Mouse (Mus musculus) kidney, postnatal 4 days (tissue): ENCODE results near the gene Uaca.

ENCODE experiments used
- DNase-seq, 2 experiments: peaks; one replicate each; pipeline ENCODE4 v3.0.0; 2021; ENCODE audit warnings: mixed read lengths in 2 of 2

The Uaca gene

DNA sequence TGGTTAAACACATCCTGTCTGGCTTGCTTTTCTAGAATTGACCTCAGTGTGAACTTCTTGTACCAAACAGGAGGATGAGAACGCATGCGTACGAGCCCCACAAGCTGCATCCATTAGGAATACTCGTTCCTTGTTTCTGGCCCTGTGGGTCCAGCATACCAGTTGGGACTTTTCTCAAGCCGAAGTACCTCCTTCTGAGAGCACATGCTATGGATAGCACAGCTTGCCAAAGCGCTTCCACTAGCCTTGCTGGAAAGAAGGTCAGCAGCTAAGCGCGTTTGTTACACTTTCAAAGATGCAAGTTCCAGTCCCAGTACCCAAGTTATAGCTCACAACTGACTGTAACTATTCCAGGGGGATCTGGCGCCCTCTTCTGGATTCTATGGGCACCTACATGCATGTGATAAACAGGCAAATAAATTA, 93.1 kb downstream of the Uaca start:
- DNase-seq, result peak; percentile 64 to 77

DNA sequence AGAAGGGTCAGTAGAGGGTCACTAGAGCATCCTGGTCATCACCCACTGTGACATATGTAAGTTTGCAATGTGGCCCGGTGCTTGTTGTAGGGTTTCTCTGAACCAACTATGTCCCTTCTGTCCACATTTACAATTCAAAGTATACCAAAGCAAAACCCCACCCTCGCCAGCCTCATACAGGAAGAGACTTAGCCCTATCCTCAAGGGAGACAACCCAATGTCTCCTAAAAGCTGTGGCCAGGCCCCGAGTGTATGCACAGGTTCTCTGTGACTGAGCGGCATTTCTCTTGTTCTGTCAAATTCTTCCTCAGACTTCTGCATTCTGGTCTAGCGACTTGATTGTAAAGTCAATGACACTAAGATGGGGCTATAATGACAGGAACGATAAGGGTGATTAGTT, 99.2 kb downstream of the Uaca start:
- no peak for DNase-seq

DNA sequence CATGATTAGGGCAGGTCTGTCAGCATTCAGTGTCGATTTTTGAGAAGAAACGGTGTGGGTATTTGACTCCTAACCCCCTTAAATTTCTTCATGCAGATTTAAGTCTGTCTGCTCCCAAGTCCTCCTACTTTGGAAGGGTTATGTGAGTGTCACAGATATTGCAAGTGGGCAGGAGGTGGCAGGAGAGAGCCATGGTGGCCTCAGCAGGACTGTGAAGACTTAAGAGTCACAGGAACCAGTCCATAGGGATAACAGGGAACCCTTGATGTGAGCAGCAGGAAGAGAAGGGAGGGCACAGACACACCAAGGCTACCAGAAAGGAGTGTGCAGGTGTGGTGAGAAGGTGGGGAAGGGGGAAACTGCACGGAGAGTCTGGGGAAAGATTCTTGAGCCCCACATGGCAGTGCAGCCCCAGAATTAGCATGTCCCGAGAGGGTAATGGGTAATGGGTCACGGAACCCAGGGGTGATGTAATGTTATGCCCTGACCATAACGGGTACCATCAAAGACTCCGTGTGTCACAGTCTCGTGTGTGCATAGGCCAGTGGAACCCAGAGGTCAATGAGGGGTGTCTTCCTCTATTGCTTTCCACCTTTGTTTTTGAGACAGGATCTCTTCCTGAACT, 101.3 kb downstream of the Uaca start:
- DNase-seq, result peak; percentile 84 to 87

DNA sequence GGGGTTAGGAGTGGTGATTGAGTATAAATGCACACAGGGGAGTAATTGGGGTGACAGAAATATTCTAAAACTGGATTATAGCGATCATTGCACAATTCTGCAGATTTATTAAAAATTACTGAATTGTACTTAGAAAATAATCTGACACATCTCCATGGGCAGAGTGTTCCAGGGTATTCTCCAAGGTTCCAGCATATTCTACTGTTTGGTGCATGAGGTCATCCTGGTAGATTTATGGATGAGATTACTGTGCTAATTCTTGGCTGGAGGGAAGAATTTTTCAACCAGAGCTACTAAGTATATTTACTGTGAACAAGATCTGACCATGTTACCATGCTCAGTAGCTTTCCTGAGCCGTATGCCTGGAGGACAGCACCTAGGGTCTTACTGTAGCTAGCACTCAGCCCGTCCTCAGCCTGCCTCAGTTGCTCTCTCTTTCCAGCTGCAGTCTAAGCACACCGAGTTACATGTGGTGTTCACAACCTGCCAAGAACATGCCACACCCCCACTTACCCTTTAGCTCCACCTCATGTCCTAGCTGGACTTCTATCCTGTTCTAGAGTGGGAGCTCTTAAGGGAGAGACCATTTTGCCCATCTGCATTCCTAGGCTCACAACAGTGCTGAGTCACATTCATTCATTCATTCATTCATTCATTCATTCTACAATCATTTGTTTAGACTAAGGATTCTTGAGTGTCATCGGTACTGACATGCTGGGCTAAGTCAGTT, 104.1 kb downstream of the Uaca start:
- DNase-seq, result no peak

DNA sequence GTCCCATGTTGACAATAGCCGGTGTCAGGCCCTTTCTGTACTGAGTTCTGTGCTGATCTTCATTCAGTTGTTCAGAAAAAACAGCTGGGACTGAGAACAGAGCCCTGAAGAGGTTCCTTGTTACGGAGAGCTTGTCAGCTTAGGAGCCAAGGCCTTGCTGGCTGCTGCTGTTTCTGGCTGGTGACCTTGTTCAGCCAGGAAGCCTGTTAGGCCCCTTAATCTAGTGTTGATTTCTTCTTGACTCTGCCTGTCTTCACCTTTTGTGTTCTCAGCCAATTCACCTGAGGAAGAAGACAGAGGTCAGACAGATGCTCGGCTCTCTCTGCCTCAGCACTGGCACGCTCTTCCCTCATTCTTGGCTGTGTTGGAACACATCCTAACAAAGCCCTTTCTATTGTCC, 104.9 kb downstream of the Uaca start:
- DNase-seq, result no peak

DNA sequence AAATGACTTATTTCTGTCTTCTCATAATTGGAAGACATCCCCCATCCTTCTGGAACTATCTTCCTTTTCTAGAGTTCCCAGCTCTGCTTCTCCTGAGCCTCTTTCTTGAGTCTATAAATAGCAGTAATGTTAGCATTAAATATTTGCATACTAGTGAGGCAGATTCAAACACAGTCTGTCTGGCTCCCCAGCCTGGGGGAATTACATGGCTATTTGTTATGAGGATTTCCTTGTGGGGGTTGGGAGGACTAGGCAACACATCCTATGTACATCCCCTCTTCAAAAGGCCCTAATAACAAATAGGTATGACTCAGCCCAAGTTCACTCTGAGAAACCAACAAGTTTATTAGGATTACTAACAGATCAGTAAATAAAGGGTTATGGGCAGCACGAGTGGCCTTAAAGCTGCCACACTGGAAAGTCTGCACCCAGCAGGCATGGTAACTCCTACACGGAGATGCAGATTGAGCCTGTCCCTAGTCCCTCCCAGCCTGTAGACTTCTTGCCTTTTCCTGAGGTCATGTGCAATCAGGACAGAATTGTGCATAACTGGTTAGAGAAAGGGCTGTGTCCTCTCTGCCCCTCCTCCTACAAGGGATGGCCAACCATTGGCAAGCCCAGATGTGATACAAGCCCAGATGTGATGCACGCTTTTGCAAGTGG, 105.6 kb downstream of the Uaca start:
- DNase-seq, result no peak

DNA sequence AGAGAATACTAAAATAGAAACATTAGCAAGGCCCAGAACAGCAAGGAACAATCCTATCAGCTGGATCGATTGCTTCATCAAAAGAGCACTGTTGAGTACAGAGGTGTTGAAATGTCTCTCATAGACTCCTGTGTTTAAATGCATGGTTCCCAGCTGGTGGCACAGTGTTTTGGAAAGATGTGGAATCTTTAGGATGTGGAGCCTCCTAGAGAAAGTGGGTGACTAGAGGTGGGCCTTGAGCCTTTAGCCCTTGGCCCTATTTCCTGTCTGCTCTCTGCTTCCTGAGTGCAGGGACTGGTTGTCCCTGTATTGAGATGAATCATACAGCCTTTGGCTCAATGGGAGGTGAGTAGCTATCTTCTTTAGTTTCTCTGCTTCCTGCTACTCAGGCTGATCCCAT, 117.9 kb downstream of the Uaca start:
- DNase-seq, result no peak

DNA sequence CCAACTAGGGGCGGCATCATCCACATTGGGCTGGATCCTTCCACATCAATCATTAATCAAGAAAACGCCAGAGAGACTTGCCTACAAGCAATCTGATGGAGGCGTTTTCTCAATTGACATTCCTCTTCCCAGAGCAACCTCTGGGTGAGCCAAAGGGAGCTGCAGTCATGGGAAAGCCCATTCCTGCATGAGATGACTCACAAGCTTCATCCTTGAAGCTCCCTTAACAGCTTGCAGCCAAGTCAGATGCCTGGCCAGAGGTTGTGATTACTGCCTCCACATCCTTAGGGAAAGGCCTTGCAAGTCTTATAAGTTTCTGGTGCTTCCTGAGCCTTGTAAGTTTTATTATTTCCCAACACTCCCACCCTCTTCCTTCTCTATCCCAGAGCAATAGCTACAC, 119.3 kb downstream of the Uaca start:
- DNase-seq, result no peak

DNA sequence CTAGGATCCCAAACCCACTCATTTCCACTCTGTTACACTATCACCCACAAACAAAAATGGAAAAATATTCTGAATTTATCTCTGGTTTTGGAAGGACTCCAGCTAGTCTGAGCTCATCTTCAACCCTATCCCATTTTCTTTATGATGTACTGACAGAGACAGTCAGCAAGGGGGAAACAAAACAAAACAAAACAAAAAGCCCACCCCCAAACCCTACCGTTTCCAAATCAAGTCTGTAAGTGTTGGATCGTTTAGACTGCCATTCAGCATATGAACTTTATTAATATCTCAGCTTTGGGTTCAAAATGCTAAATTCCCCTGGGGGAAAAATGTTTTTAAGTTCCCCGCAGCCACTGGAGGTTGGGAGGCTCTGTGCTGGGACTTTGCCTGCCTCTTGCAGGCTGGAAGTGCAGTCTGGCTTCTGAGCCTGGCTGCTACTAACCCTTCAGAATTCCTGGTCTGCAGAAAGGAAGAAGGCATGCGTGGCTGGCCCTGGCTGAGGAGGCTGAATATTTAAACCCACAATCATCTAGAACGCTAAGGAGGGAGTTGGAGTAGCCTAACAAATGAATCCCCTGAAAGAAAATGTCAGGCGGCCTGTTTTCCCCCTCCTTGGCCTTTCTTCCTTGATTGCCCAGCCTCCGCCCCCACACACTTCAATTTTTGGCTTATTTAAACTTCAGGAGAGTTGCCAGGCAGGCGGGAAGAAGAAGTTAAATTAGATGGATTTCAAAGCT, 125.8 kb downstream of the Uaca start:
- peak; percentile 42 to 53 for DNase-seq

DNA sequence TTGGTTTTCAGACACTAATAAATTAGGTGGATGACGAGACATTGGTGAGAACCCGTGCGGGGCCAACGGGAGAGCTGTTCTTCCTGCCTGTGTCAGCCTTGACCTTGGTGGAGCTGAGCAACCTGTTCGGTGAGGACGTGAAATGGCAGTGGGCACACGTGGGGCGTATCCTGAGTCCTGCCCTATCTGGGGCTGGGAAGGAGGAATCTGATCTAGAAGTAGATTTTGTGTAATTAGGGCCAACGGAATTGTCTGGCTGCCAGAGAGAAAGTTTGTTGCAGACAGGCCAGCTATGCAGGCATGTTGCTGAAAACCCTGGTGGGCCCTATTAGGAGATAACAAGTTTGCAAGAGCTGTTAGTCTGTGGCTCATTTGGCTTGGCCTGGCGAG, 126.3 kb downstream of the Uaca start:
- peak; percentile 41 to 46 for DNase-seq

DNA sequence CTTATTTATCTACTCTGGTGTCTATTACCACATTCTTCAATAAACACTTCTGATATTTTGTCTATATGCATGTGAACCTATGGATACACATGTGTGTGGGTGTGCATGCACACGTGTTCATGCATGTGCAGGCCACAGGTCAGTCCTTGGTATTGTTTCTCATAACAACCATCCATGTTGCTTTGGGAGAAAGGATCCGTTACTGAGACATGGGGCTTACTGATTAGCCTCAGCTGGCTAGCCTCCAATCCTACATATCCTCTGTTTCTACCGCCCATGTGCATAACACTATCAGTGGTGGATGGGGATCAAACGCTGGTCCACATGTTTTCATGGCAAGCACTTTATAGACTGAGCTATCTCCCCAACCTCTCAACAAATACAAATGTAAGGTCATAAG, 126.9 kb downstream of the Uaca start:
- DNase-seq, result no peak

DNA sequence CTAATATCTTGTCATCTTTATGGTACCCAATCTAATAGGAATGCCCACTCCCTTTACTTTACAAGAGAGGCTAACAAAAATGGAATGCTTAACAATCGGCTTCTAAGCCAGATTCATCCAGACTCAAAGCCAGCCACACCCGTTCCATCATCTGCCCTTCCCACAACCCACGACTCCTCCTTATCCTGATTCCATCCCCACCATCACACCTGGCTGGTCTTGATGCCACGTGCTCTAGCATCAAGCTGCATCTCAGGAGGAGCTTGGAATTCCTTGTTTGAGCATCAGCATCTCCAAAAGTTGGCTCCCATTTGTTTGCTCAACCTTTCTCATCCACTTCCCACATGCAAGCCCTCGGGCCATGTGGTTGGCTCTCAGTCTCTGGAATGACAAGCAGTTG, 127.5 kb downstream of the Uaca start:
- no peak for DNase-seq

DNA sequence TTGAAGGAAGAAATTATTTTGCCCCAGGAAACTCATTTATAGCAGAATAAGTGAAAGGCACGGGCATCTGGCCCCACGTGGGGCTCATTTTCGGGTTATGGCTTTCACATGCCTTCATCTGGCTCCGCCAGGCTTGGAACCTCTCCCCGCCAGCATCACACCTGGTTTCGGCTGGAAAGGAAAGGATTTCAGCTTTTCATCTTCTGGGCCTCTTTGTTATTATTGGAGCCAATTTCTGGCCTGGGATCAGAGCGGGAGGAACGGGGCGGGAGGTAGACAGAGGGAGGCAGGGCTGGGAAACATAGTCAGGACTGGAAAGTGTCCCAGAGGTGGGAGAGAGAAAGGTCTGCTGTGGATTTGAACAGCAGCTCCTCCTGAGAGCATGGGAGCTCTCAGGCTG, 132.0 kb downstream of the Uaca start:
- DNase-seq, result no peak

DNA sequence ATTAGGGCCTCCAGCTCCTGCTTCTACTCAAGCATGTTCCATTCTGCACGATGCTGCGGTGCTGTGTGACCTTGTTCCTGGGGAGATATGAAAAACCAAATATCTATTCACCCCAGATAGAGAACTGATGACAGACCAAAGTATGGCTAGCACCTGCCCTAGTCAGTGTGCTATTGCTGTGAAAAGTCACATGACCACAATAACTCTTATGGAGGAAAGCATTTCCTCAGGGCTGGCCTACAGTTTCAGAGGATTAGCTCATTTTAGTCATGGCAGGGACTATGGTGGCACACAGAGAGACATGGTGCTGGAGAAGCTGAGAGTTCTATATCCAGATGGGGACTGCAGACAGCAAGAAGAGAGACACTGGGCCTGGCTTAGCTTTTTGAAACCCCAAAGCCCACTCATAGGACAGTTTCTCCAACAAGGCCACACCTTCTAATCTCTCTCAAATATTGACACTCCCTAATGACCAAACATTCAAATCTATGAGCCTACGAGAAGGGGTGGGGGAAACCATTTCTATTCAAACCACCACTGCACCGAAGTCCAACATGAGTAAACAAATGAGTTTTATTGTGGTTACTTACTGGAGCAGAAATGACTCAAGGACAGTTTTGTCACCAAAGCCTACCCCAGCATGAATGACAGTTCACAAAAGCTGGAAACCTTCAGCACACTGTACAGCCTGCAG, 135.1 kb downstream of the Uaca start:
- DNase-seq, result no peak
